Mouse (Mus musculus): ENCODE measurements around the gene Kctd3. TPM values are rescaled to one million over a fixed set of nuclear protein-coding genes. Genes with fewer than 3 reads are reported as not detected.

Gene Kctd3
- polyA plus RNA-seq, 1 experiment, result 60.9 TPM

DNA sequence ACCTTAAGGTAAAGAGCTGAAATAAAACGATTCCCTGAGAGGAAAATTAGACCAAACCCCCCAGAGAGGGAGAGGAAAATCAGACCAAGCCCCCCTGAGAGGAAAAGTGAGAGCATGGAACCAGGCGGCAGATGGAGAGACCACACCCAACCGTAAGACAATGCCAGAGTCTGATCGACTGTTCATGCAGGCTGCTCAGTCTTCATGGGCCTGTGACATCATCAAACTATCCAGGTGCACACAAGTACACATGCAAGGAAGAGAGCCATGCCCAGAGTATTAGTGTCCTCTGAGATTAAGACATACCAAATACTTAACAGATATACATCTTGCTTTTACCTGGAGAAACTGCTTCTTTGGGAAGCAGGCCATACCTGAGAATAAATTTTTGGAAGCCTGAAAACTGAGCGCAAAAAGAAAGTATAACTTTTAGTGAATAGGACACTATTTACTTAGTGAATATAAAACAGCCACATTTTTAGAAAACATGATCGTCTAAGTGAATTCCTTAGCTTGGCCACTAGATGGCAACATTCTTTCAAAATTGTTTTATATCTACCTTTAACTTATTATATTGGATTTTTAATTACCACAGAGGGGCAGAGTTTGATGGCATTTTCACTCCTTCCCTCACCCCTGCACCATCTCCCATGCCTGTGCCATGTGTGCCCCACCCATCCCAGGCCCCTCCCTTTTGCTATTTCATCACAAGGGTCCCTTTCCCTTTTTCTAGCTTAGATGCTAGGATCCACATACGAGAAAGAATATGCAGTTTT lies 15.5 kb upstream of the Kctd3 start:
- Histone ChIP-seq H3K9me3 (replicated peaks; ENCODE audit: control insufficient read depth, insufficient read depth, low read length, poor library complexity, severe bottlenecking) (no peaks in the 10 kb centered on the region; the same call in 1 of the 2 replicates), H3K4me1 (ENCODE audit: control insufficient read depth, insufficient read depth, low read length) (peaks cover 4% of the 10 kb centered on the region), H3K27me3 (ENCODE audit: control insufficient read depth, insufficient read depth, low read length, poor library complexity, severe bottlenecking) (no peaks in the 10 kb centered on the region), H3K4me3 (ENCODE audit: low read depth, low read length) (no peak overlapping the region), H3K36me3 (ENCODE audit: control insufficient read depth, insufficient read depth, low read length, poor library complexity, severe bottlenecking) (no peaks in the 10 kb centered on the region), H3K9ac (ENCODE audit: low read depth, poor library complexity, severe bottlenecking) (no peak overlapping the region), H3K27ac (ENCODE audit: insufficient read depth, low read length) (no peak overlapping the region)
- TF ChIP-seq POLR2A (IDR thresholded peaks at IDR 0.05; ENCODE audit: insufficient read depth, low read length) (no peak), CTCF (IDR thresholded peaks at IDR 0.05; ENCODE audit: low read depth, low read length) (peak; percentile 29)

DNA sequence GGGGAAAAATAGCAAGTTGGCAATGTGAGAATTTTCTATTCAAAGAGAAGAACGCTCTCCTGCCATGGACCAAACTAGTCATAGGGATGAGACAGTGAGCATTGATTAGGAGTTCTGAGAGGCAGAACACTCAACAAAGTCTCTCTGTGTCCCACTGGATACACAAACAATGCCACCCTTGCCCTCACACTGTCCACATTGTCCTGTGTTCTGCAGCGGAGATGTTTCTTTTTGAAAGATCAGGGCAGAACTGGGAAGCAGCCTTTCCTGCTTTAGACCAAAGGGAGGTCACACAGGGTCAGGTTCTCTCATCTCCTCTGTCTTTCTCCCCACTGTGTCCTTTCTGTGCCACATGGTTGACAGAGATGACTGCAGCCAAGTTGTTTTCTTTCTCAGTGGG lies 7.7 kb upstream of the Kctd3 start:
- Histone ChIP-seq H3K4me1 (ENCODE audit: control insufficient read depth, insufficient read depth, low read length) (no peaks in the 10 kb centered on the region), H3K9ac (ENCODE audit: low read depth, poor library complexity, severe bottlenecking) (no peak overlapping the region), H3K27me3 (ENCODE audit: control insufficient read depth, insufficient read depth, low read length, poor library complexity, severe bottlenecking) (no peaks in the 10 kb centered on the region), H3K4me3 (ENCODE audit: low read depth, low read length) (no peak overlapping the region), H3K36me3 (ENCODE audit: control insufficient read depth, insufficient read depth, low read length, poor library complexity, severe bottlenecking) (no peaks in the 10 kb centered on the region), H3K9me3 (replicated peaks; ENCODE audit: control insufficient read depth, insufficient read depth, low read length, poor library complexity, severe bottlenecking) (no peaks in the 10 kb centered on the region), H3K27ac (ENCODE audit: insufficient read depth, low read length) (no peak overlapping the region)
- TF ChIP-seq POLR2A (IDR thresholded peaks at IDR 0.05; ENCODE audit: insufficient read depth, low read length) (no peak), EP300 (IDR thresholded peaks at IDR 0.05; ENCODE audit: insufficient read depth, low read depth, low read length) (no peak), CTCF (IDR thresholded peaks at IDR 0.05; ENCODE audit: low read depth, low read length) (no peak)

- H3K9me3 ChIP-seq (replicated peaks; ENCODE audit: control insufficient read depth, insufficient read depth, low read length, poor library complexity, severe bottlenecking), result no peaks in the 10 kb centered on the region
- TF ChIP-seq POLR2A (IDR thresholded peaks at IDR 0.05; ENCODE audit: insufficient read depth, low read length) (no peak), EP300 (IDR thresholded peaks at IDR 0.05; ENCODE audit: insufficient read depth, low read depth, low read length) (0 out of 2 replicates have a peak, but pooled peaks have one; percentile 25), CTCF (IDR thresholded peaks at IDR 0.05; ENCODE audit: low read depth, low read length) (no peak)
- no peaks in the 10 kb centered on the region for H3K27me3 ChIP-seq (ENCODE audit: control insufficient read depth, insufficient read depth, low read length, poor library complexity, severe bottlenecking)
- H3K4me1 ChIP-seq (ENCODE audit: control insufficient read depth, insufficient read depth, low read length), result no peaks in the 10 kb centered on the region
- no peaks in the 10 kb centered on the region for H3K36me3 ChIP-seq (ENCODE audit: control insufficient read depth, insufficient read depth, low read length, poor library complexity, severe bottlenecking)
- peak overlapping the region; percentile 91; the same call in 1 of the 2 replicates for H3K27ac ChIP-seq (ENCODE audit: insufficient read depth, low read length)
- H3K9ac ChIP-seq (ENCODE audit: low read depth, poor library complexity, severe bottlenecking), result no peak overlapping the region
- no peak overlapping the region for H3K4me3 ChIP-seq (ENCODE audit: low read depth, low read length)
Observed at GRCm38 (mm10) chr1:189013587-189013921, 5.9 kb upstream of the Kctd3 start.

DNA sequence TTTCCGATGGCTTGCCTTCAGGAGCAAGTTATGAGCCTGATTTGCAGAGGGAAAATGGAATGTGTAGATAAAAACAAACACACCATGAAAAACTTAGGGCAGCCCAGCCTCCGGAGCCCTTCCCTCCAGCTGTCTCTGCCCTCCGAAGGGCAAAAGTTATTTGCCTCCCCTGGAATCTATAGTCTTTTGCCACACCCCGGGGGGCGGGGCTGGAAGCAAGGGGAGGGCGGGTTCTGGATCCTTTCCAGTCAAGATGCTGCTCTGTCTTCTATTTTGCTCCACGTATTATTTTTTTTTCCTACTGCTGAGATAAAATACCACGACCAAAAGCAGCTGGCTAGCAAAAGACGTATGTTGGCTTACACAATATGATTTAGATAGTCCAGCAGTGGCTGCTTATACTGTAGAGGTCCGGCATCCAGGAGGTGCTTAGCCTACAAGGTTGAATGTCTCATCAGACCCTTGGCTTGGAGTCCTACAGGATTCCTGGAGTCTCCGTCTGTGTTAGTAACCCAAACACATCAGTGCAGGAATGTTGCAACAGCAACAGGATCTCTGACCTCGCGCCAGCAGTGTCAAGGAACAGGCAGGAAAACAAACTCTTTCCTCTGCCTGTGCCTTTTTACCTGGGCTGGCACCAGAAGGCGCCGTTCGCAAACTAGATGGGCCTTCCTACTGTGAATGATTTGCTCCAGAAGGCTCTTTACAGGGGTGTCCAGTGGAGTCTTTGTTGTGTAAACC lies 5.4 kb upstream of the Kctd3 start:
- no peaks in the 10 kb centered on the region for H3K36me3 ChIP-seq (ENCODE audit: control insufficient read depth, insufficient read depth, low read length, poor library complexity, severe bottlenecking)
- H3K27me3 ChIP-seq (ENCODE audit: control insufficient read depth, insufficient read depth, low read length, poor library complexity, severe bottlenecking), result no peaks in the 10 kb centered on the region
- H3K27ac ChIP-seq (ENCODE audit: insufficient read depth, low read length), result peak overlapping the region; percentile 91
- no peaks in the 10 kb centered on the region for H3K9me3 ChIP-seq (replicated peaks; ENCODE audit: control insufficient read depth, insufficient read depth, low read length, poor library complexity, severe bottlenecking)
- no peaks in the 10 kb centered on the region for H3K4me1 ChIP-seq (ENCODE audit: control insufficient read depth, insufficient read depth, low read length)
- H3K4me3 ChIP-seq (ENCODE audit: low read depth, low read length), result peak overlapping the region; percentile 49
- 0 out of 2 replicates have a peak, but pooled peaks have one; percentile 54 for TF ChIP-seq EP300 (IDR thresholded peaks at IDR 0.05; ENCODE audit: insufficient read depth, low read depth, low read length)
- no peak for TF ChIP-seq CTCF (IDR thresholded peaks at IDR 0.05; ENCODE audit: low read depth, low read length)
- TF ChIP-seq POLR2A (IDR thresholded peaks at IDR 0.05; ENCODE audit: insufficient read depth, low read length), result no peak
- H3K9ac ChIP-seq (ENCODE audit: low read depth, poor library complexity, severe bottlenecking), result peak overlapping the region; percentile 56; the same call in 1 of the 2 replicates

DNA sequence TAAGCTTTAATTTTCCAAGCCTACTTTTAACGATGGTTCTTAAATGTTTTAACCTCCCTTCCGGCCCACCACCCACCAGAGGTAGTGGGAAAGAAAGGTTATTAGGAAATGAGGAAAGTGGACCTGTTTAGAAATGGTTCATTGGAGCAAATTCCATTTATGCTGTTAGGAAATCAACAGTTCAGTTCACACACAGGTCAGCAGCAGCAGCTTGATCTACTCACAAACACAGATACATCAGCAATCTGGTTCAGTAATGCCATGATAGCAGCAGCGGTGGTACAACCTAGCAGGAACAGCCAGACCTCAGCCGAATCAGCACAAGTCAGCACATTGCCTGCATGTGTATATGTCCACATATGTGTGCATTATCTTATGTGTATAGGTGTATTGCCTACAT lies 3.0 kb upstream of the Kctd3 start:
- H3K9ac ChIP-seq (ENCODE audit: low read depth, poor library complexity, severe bottlenecking), result no peak overlapping the region
- H3K27me3 ChIP-seq (ENCODE audit: control insufficient read depth, insufficient read depth, low read length, poor library complexity, severe bottlenecking), result no peaks in the 10 kb centered on the region
- H3K4me1 ChIP-seq (ENCODE audit: control insufficient read depth, insufficient read depth, low read length), result peaks cover 1% of the 10 kb centered on the region
- H3K27ac ChIP-seq (ENCODE audit: insufficient read depth, low read length), result no peak overlapping the region
- H3K36me3 ChIP-seq (ENCODE audit: control insufficient read depth, insufficient read depth, low read length, poor library complexity, severe bottlenecking), result 0 out of 2 replicates have a peak, but pooled peaks cover 2% of the 10 kb centered on the region
- no peaks in the 10 kb centered on the region for H3K9me3 ChIP-seq (replicated peaks; ENCODE audit: control insufficient read depth, insufficient read depth, low read length, poor library complexity, severe bottlenecking)
- TF ChIP-seq EP300 (IDR thresholded peaks at IDR 0.05; ENCODE audit: insufficient read depth, low read depth, low read length), result no peak
- TF ChIP-seq CTCF (IDR thresholded peaks at IDR 0.05; ENCODE audit: low read depth, low read length), result no peak
- no peak for TF ChIP-seq POLR2A (IDR thresholded peaks at IDR 0.05; ENCODE audit: insufficient read depth, low read length)
- no peak overlapping the region for H3K4me3 ChIP-seq (ENCODE audit: low read depth, low read length)

- Histone ChIP-seq H3K4me3 (ENCODE audit: low read depth, low read length) (peak overlapping the region; percentile 45), H3K9me3 (replicated peaks; ENCODE audit: control insufficient read depth, insufficient read depth, low read length, poor library complexity, severe bottlenecking) (no peaks in the 10 kb centered on the region), H3K27me3 (ENCODE audit: control insufficient read depth, insufficient read depth, low read length, poor library complexity, severe bottlenecking) (no peaks in the 10 kb centered on the region), H3K9ac (ENCODE audit: low read depth, poor library complexity, severe bottlenecking) (no peak overlapping the region; the same call in 1 of the 2 replicates), H3K36me3 (ENCODE audit: control insufficient read depth, insufficient read depth, low read length, poor library complexity, severe bottlenecking) (0 out of 2 replicates have a peak, but pooled peaks cover 3% of the 10 kb centered on the region), H3K27ac (ENCODE audit: insufficient read depth, low read length) (no peak overlapping the region), H3K4me1 (ENCODE audit: control insufficient read depth, insufficient read depth, low read length) (peaks cover 6% of the 10 kb centered on the region)
- TF ChIP-seq POLR2A (IDR thresholded peaks at IDR 0.05; ENCODE audit: insufficient read depth, low read length) (no peak), EP300 (IDR thresholded peaks at IDR 0.05; ENCODE audit: insufficient read depth, low read depth, low read length) (no peak), CTCF (IDR thresholded peaks at IDR 0.05; ENCODE audit: low read depth, low read length) (no peak)
Observed at GRCm38 (mm10) chr1:189007980-189008324, 311 bp upstream of the Kctd3 start.
